Mouse (Mus musculus): ENCODE data around the gene Ppp4r2.

GRCm38 (mm10) chr6:100847264-100847663, 13.8 kb downstream of the Ppp4r2 start:
- TF ChIP-seq CTCF (IDR thresholded peaks at IDR 0.05; ENCODE audit: low read depth), result no peak
- TF ChIP-seq EP300 (optimal IDR thresholded peaks at IDR 0.05), result no peak
